19 mouse cellular contexts compared by ENCODE assay signal in genomic region chr10:79495886-79496285, GRCm38 (mm10). TPM values are rescaled to one million over a fixed set of nuclear protein-coding genes. Genes with fewer than 3 reads are reported as not detected.
"Had no signal": no experiment of that assay in that cellular context is flagged by ENCODE, and none has a peak within 500 bp of the region (broad histone marks: within the 10 kb centered on the region; RNA-seq: fewer than 3 reads in every experiment).

No protein-coding gene starts in this region.

- H3K27me3 ChIP-seq: limb, embryonic 12.5 days; liver, embryonic 13.5 days; lung, embryonic 15.5 days; midbrain, embryonic 12.5 days; neural tube, embryonic 13.5 days; stomach, embryonic 15.5 days had no signal

- H3K36me3 ChIP-seq: limb, embryonic 12.5 days; liver, embryonic 13.5 days; lung, embryonic 15.5 days; midbrain, embryonic 12.5 days; neural tube, embryonic 13.5 days; stomach, embryonic 15.5 days had no signal

- H3K27ac ChIP-seq: limb, embryonic 12.5 days; liver, embryonic 13.5 days; lung, embryonic 15.5 days; midbrain, embryonic 12.5 days; neural tube, embryonic 13.5 days; stomach, embryonic 15.5 days had no signal

- DNase-seq: layer of hippocampus, adult 9-11 months; layer of hippocampus, postnatal 36 days; liver; liver, embryonic 13.5 days; liver, postnatal 0 days; retina, postnatal 1 day; right cerebral cortex, postnatal 14 days; thymus, adult 2 months; thymus, postnatal 25 days had no signal

- H3K4me2 ChIP-seq: limb, embryonic 12.5 days; liver, embryonic 13.5 days; lung, embryonic 15.5 days; midbrain, embryonic 12.5 days; neural tube, embryonic 13.5 days; stomach, embryonic 15.5 days had no signal

- H3K4me1 ChIP-seq: limb, embryonic 12.5 days; liver, embryonic 13.5 days; lung, embryonic 15.5 days; midbrain, embryonic 12.5 days; neural tube, embryonic 13.5 days; stomach, embryonic 15.5 days had no signal

- H3K9me3 ChIP-seq: liver, embryonic 13.5 days; lung, embryonic 15.5 days; midbrain, embryonic 12.5 days; neural tube, embryonic 13.5 days; stomach, embryonic 15.5 days had no signal

- ATAC-seq: intestine, embryonic 16.5 days; liver, postnatal 0 days; midbrain, embryonic 16.5 days had no signal

- H3K9ac ChIP-seq: limb, embryonic 12.5 days; liver, embryonic 13.5 days; liver, postnatal 0 days; lung, embryonic 15.5 days; midbrain, embryonic 12.5 days; neural tube, embryonic 13.5 days; stomach, embryonic 15.5 days had no signal

- H3K4me3 ChIP-seq: limb, embryonic 12.5 days; liver, embryonic 13.5 days; lung, embryonic 15.5 days; midbrain, embryonic 12.5 days; neural tube, embryonic 13.5 days; stomach, embryonic 15.5 days had no signal

RNA-seq across cellular contexts. Expression of gene Vmn2r83, which starts 27.4 kb away (rescaled TPM):
- polyA plus RNA-seq: intestine, embryonic 16.5 days; limb, embryonic 12.5 days; liver, embryonic 13.5 days; liver, postnatal 0 days; lung, embryonic 15.5 days; midbrain, embryonic 12.5 days; midbrain, embryonic 16.5 days; neural tube, embryonic 13.5 days; spleen, adult 2 months; stomach, embryonic 15.5 days; testis, adult 2 months; thymus, adult 2 months; urinary bladder, adult 2 months had no signal
